In genomic region chr5:31048763-31049641, GRCm38 (mm10) we compare ENCODE assay signal across 8 mouse cellular contexts. TPM values are rescaled to one million over a fixed set of nuclear protein-coding genes. Genes with fewer than 3 reads are reported as not detected.
DNase-seq lines count a peak whose midpoint lies in the region; ATAC-seq and TF ChIP-seq lines count a peak whose summit lies in the region.

TSS of gene Slc5a6 (minus strand) at chr5:31048924.

- H3K27me3 ChIP-seq in heart, adult 2 months (ENCODE audit: control insufficient read depth, insufficient read depth, low read length), result no peaks in the 10 kb centered on the region
- H3K27me3 ChIP-seq in kidney, adult 2 months (replicated peaks; ENCODE audit: control insufficient read depth, insufficient read depth, low read length), result no peaks in the 10 kb centered on the region
- no peaks in the 10 kb centered on the region for H3K27me3 ChIP-seq in limb, embryonic 13.5 days
- H3K27me3 ChIP-seq in midbrain, embryonic 14.5 days (ENCODE audit: control insufficient read depth, insufficient read depth, low read length), result no peaks in the 10 kb centered on the region
- no peaks in the 10 kb centered on the region for H3K27me3 ChIP-seq in splenic B cell, adult 2 months (ENCODE audit: control insufficient read depth, insufficient read depth, low read length, poor library complexity, severe bottlenecking)

- TF ChIP-seq EP300 in heart, adult 2 months (IDR thresholded peaks at IDR 0.05; ENCODE audit: insufficient read depth, low read depth, low read length), result 0 out of 2 replicates have a peak, but pooled peaks have one; percentile 45

- peak; percentile 14 for ATAC-seq in limb, embryonic 13.5 days (ENCODE audit: low FRiP score, low read depth)
- ATAC-seq in midbrain, embryonic 14.5 days (ENCODE audit: low FRiP score, low TSS enrichment), result peak; percentile 29; the same call in 1 of the 2 replicates

- DNase-seq in 3134 (ENCODE audit: extremely low read depth, insufficient read length, low spot score) (peak; percentile 48), WW6 (ENCODE audit: low read depth, low spot score) (peak; percentile 38)
- peak; percentile 36 to 48 for DNase-seq in cerebellum, postnatal 36 days
- DNase-seq in heart, adult 2 months, result peak; percentile 44 to 47
- DNase-seq in kidney, adult 2 months, result peak; percentile 69
- DNase-seq in midbrain, embryonic 14.5 days, result peak; percentile 77
- DNase-seq in splenic B cell, adult 2 months (ENCODE audit: low read depth, low spot score), result peak; percentile 71

- H3K36me3 ChIP-seq in heart, adult 2 months (ENCODE audit: control insufficient read depth, insufficient read depth, low read length), result no peaks in the 10 kb centered on the region
- H3K36me3 ChIP-seq in kidney, adult 2 months (ENCODE audit: control insufficient read depth, insufficient read depth, low read length), result no peaks in the 10 kb centered on the region
- H3K36me3 ChIP-seq in limb, embryonic 13.5 days, result peaks cover 17% of the 10 kb centered on the region
- H3K36me3 ChIP-seq in midbrain, embryonic 14.5 days (ENCODE audit: control insufficient read depth, insufficient read depth, low read length), result peaks cover 19% of the 10 kb centered on the region
- 0 out of 2 replicates have a peak, but pooled peaks cover 2% of the 10 kb centered on the region for H3K36me3 ChIP-seq in splenic B cell, adult 2 months (ENCODE audit: control insufficient read depth, insufficient read depth, low read length, poor library complexity, severe bottlenecking)

- H3K4me2 ChIP-seq in limb, embryonic 13.5 days (replicated peaks), result peak within 1 kb of the TSS; percentile 82
- peak within 1 kb of the TSS; percentile 62 for H3K4me2 ChIP-seq in midbrain, embryonic 14.5 days (ENCODE audit: low read length)

- H3K9me3 ChIP-seq in limb, embryonic 13.5 days, result no peaks in the 10 kb centered on the region
- H3K9me3 ChIP-seq in midbrain, embryonic 14.5 days (ENCODE audit: control insufficient read depth, low read length), result no peaks in the 10 kb centered on the region

- peak within 1 kb of the TSS; percentile 93 for H3K4me3 ChIP-seq in heart, adult 2 months
- peak within 1 kb of the TSS; percentile 93 for H3K4me3 ChIP-seq in kidney, adult 2 months (ENCODE audit: insufficient read depth, low read depth, low read length)
- peak within 1 kb of the TSS; percentile 73 for H3K4me3 ChIP-seq in limb, embryonic 13.5 days
- peak within 1 kb of the TSS; percentile 59 for H3K4me3 ChIP-seq in midbrain, embryonic 14.5 days (replicated peaks; ENCODE audit: low read depth, low read length)

- H3K79me2 ChIP-seq in heart, adult 2 months (replicated peaks; ENCODE audit: control insufficient read depth, insufficient read depth, low read length), result no peaks in the 10 kb centered on the region

- H3K4me1 ChIP-seq in heart, adult 2 months (ENCODE audit: control insufficient read depth, insufficient read depth, low read length), result peaks cover 1% of the 10 kb centered on the region
- H3K4me1 ChIP-seq in kidney, adult 2 months (ENCODE audit: control insufficient read depth, insufficient read depth, low read length), result peaks cover 3% of the 10 kb centered on the region; the same call in 1 of the 2 replicates
- peaks cover 12% of the 10 kb centered on the region for H3K4me1 ChIP-seq in limb, embryonic 13.5 days
- H3K4me1 ChIP-seq in midbrain, embryonic 14.5 days (ENCODE audit: control insufficient read depth, insufficient read depth, low read length), result peaks cover 9% of the 10 kb centered on the region

- intact Hi-C loops in heart, adult 2 months (cut with DNase I), result loop anchor here (2.0 to 5.0 kb wide), 2 partner anchors 88 to 127 kb away; partner anchors contain the start of genes Khk and Preb

- TF ChIP-seq POLR2A in heart, adult 2 months (IDR thresholded peaks at IDR 0.05; ENCODE audit: insufficient read depth, low read depth, low read length), result 0 out of 2 replicates have a peak, but pooled peaks have one; percentile 19
- TF ChIP-seq POLR2A in kidney, adult 2 months (IDR thresholded peaks at IDR 0.05; ENCODE audit: low read depth, low read length), result no peak

- TF ChIP-seq CTCF in heart, adult 2 months (IDR thresholded peaks at IDR 0.05), result peak; percentile 78
- peak; percentile 65 for TF ChIP-seq CTCF in kidney, adult 2 months (conservative IDR thresholded peaks at IDR 0.05; ENCODE audit: insufficient read depth, insufficient read length, low read depth, low read length)

- under 1% methylated on average over 23 of the region's 23 CpGs for WGBS in heart, adult 2 months
- WGBS in kidney, adult 2 months, result under 1% methylated on average over 23 of the region's 23 CpGs
- WGBS in limb, embryonic 13.5 days, result under 1% methylated on average over 23 of the region's 23 CpGs
- WGBS in midbrain, embryonic 14.5 days, result under 1% methylated on average over 23 of the region's 23 CpGs

- peak within 1 kb of the TSS; percentile 92 for H3K9ac ChIP-seq in heart, adult 2 months (ENCODE audit: low read depth, low read length)
- H3K9ac ChIP-seq in limb, embryonic 13.5 days, result peak within 1 kb of the TSS; percentile 88
- H3K9ac ChIP-seq in midbrain, embryonic 14.5 days (replicated peaks; ENCODE audit: low read length), result peak within 1 kb of the TSS; percentile 73

- H3K27ac ChIP-seq in heart, adult 2 months, result peak within 1 kb of the TSS; percentile 94
- peak within 1 kb of the TSS; percentile 100 for H3K27ac ChIP-seq in kidney, adult 2 months (ENCODE audit: insufficient read depth, low read depth, low read length)
- peak within 1 kb of the TSS; percentile 96 for H3K27ac ChIP-seq in limb, embryonic 13.5 days
- H3K27ac ChIP-seq in midbrain, embryonic 14.5 days (replicated peaks; ENCODE audit: low read depth, low read length), result peak within 1 kb of the TSS; percentile 95

RNA-seq across cellular contexts. Expression of gene Slc5a6, which starts in this region (rescaled TPM):
- total RNA-seq in heart, adult 2 months (2021), result 10 to 100 TPM; 11.8 to 13.2 TPM
- polyA plus RNA-seq in heart, adult 2 months (2012; rRNA removed), result 25.5 and 29.1 TPM in 2 replicates
- 81.5 and 121 TPM in 2 replicates for polyA plus RNA-seq in kidney, adult 2 months (2012; rRNA removed)
- polyA plus RNA-seq in limb, embryonic 13.5 days (2015; fragmentation: Nextera tagmentation; extraction: Ambion mirVana), result 13.4 and 14.1 TPM in 2 replicates
- polyA plus RNA-seq in midbrain, embryonic 14.5 days (2014; fragmentation: Nextera tagmentation; extraction: Ambion mirVana), result 19.2 and 19.6 TPM in 2 replicates

Comparison
In these comparisons a context has a peak if more than half of its experiments do, and no peak if none do; other contexts are left out.
1. Peak in every context shown above with its lines: DNase-seq, ATAC-seq, H3K4me3 ChIP-seq and H3K27ac ChIP-seq.